Mouse (Mus musculus) right cerebral cortex, adult 18-20 months (tissue): ENCODE data around the gene Fignl2.

Experiments
- DNase-seq: peaks from one replicate; pipeline ENCODE4 v3.0.0; 2022; ENCODE audit warnings: mixed read lengths

Fignl2 gene

GRCm38 (mm10) chr15:101008386-101009010, 69.9 kb downstream of the Fignl2 start:
- peak; percentile 45 for DNase-seq

GRCm38 (mm10) chr15:101007236-101007635, 71.1 kb downstream of the Fignl2 start:
- peak; percentile 69 for DNase-seq

- no peak for DNase-seq
Measured at GRCm38 (mm10) chr15:101006251-101007040, 71.9 kb downstream of the Fignl2 start.

GRCm38 (mm10) chr15:101005717-101006116, 72.7 kb downstream of the Fignl2 start:
- peak; percentile 87 for DNase-seq

- no peak for DNase-seq
Measured at GRCm38 (mm10) chr15:101004538-101004937, 73.8 kb downstream of the Fignl2 start.

GRCm38 (mm10) chr15:101002466-101002865, 75.9 kb downstream of the Fignl2 start:
- DNase-seq = no peak

GRCm38 (mm10) chr15:101001685-101002084, 76.7 kb downstream of the Fignl2 start:
- no peak for DNase-seq
